Mouse (Mus musculus): ENCODE measurements around the gene Actl7a. TPM values are rescaled to one million over a fixed set of nuclear protein-coding genes. Genes with fewer than 3 reads are reported as not detected.

The Actl7a gene
- polyA plus RNA-seq, 1 experiment from 2014 or later: not detected

- no peak overlapping the region for H3K9ac ChIP-seq
- no peaks in the 10 kb centered on the region for H3K9me3 ChIP-seq (replicated peaks)
- H3K36me3 ChIP-seq: peaks cover 91% of the 10 kb centered on the region
- no peaks in the 10 kb centered on the region for H3K27me3 ChIP-seq (replicated peaks)
- no peak overlapping the region for H3K4me3 ChIP-seq
- no peak overlapping the region for H3K27ac ChIP-seq
- H3K4me1 ChIP-seq: no peaks in the 10 kb centered on the region
- ATAC-seq: no peak
- 59% methylated on average over 1 of the region's 1 CpGs for WGBS (ENCODE audit: insufficient replicate concordance)
- H3K4me2 ChIP-seq: no peak overlapping the region
Observed at GRCm38 (mm10) chr4:56771065-56771464, 27.9 kb downstream of the Actl7a start.

DNA sequence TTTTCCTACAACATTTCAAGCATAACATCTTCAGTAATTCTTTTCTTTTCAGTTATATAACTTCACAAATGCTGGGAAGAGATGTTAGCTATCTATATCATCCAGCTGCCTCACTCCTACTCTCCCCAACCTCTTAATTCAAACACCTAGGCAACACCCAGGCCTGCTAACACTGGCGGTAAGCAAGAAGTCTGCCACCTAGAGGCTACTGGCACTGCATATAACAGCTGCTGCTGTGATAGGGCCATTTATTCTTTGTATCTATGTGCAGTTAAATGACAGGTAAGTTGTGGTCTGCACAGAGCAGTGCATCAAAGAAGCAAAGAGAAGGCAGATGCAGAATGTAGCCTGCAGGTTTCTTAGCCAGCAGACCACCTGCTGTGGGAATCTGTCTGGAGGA, 48.2 kb downstream of the Actl7a start:
- WGBS (ENCODE audit: insufficient replicate concordance): 38% methylated on average over 1 of the region's 1 CpGs

More for the DNA sequence above, 48.2 kb downstream of the Actl7a start:
- Histone ChIP-seq H3K4me2 (no peak overlapping the region), H3K27ac (no peak overlapping the region), H3K4me3 (no peak overlapping the region), H3K9ac (no peak overlapping the region), H3K27me3 (replicated peaks) (no peaks in the 10 kb centered on the region), H3K4me1 (no peaks in the 10 kb centered on the region), H3K36me3 (peaks cover 93% of the 10 kb centered on the region), H3K9me3 (replicated peaks) (no peaks in the 10 kb centered on the region)
- ATAC-seq: 0 out of 2 replicates have a peak, but pooled peaks have one; percentile 32

Other genes with a start within 250 kb of the Actl7a start
- not detected in 2 replicates for gene Gm26657, start 3.3 kb upstream of the Actl7a start, polyA plus RNA-seq (2016; fragmentation: Nextera tagmentation; extraction: Ambion mirVana)
- not detected in 2 replicates for gene Actl7b, start 2.0 kb upstream of the Actl7a start, polyA plus RNA-seq (2016; fragmentation: Nextera tagmentation; extraction: Ambion mirVana)
- 28.6 and 30.2 TPM in 2 replicates for gene Elp1, start 58.9 kb downstream of the Actl7a start, polyA plus RNA-seq (2016; fragmentation: Nextera tagmentation; extraction: Ambion mirVana)
- gene Fam206a, start 58.9 kb downstream of the Actl7a start, polyA plus RNA-seq (2016; fragmentation: Nextera tagmentation; extraction: Ambion mirVana): 9.4 and 11.4 TPM in 2 replicates
- gene Ctnnal1, start 121.8 kb downstream of the Actl7a start, polyA plus RNA-seq (2016; fragmentation: Nextera tagmentation; extraction: Ambion mirVana): 13.1 and 13.4 TPM in 2 replicates
- gene Tmem245, start 204.0 kb downstream of the Actl7a start, polyA plus RNA-seq (2016; fragmentation: Nextera tagmentation; extraction: Ambion mirVana): 5.8 and 6.1 TPM in 2 replicates
- gene Frrs1l, start 247.0 kb downstream of the Actl7a start, polyA plus RNA-seq (2016; fragmentation: Nextera tagmentation; extraction: Ambion mirVana): 0.06 TPM in 1 of 2 replicates, not detected in the other

All from liver, embryonic 12.5 days (tissue).